Mouse (Mus musculus): Measurements from ENCODE around the gene Col8a2. TPM values are rescaled to one million over a fixed set of nuclear protein-coding genes. Genes with fewer than 3 reads are reported as not detected.

Gene Col8a2
- polyA plus RNA-seq, 1 experiment = not detected

- H3K4me1 ChIP-seq (ENCODE audit: control insufficient read depth) = no peaks in the 10 kb centered on the region
- no peak overlapping the region for H3K4me3 ChIP-seq (replicated peaks)
- 0 out of 2 replicates have a peak, but pooled peaks cover 1% of the 10 kb centered on the region for H3K27me3 ChIP-seq (ENCODE audit: control insufficient read depth)
- no peaks in the 10 kb centered on the region for H3K36me3 ChIP-seq (ENCODE audit: control insufficient read depth)
- no peaks in the 10 kb centered on the region for H3K9me3 ChIP-seq (ENCODE audit: control insufficient read depth, low read length)
- no peak for TF ChIP-seq TAL1 (IDR thresholded peaks at IDR 0.05; ENCODE audit: low read length)
- TF ChIP-seq GATA1 (IDR thresholded peaks at IDR 0.05; ENCODE audit: low read length) = no peak
These were observed 45.8 kb downstream of the Col8a2 start for GRCm38 (mm10) chr4:126332358-126332757.

- Histone ChIP-seq H3K4me3 (replicated peaks) (no peak overlapping the region), H3K27me3 (ENCODE audit: control insufficient read depth) (no peaks in the 10 kb centered on the region), H3K36me3 (ENCODE audit: control insufficient read depth) (no peaks in the 10 kb centered on the region), H3K9me3 (ENCODE audit: control insufficient read depth, low read length) (no peaks in the 10 kb centered on the region), H3K4me1 (ENCODE audit: control insufficient read depth) (no peaks in the 10 kb centered on the region)
- no peak for TF ChIP-seq TAL1 (IDR thresholded peaks at IDR 0.05; ENCODE audit: low read length)
- no peak for TF ChIP-seq GATA1 (IDR thresholded peaks at IDR 0.05; ENCODE audit: low read length)
These were observed 52.9 kb downstream of the Col8a2 start for GRCm38 (mm10) chr4:126339461-126339860.

- TF ChIP-seq TAL1 (IDR thresholded peaks at IDR 0.05; ENCODE audit: low read length) = no peak
- no peak for TF ChIP-seq GATA1 (IDR thresholded peaks at IDR 0.05; ENCODE audit: low read length)
- Histone ChIP-seq H3K4me1 (ENCODE audit: control insufficient read depth) (no peaks in the 10 kb centered on the region), H3K27me3 (ENCODE audit: control insufficient read depth) (no peaks in the 10 kb centered on the region), H3K9me3 (ENCODE audit: control insufficient read depth, low read length) (no peaks in the 10 kb centered on the region), H3K4me3 (replicated peaks) (no peak overlapping the region), H3K36me3 (ENCODE audit: control insufficient read depth) (peaks cover 16% of the 10 kb centered on the region)
These were observed 56.9 kb downstream of the Col8a2 start for GRCm38 (mm10) chr4:126343451-126343850.

GRCm38 (mm10) chr4:126360069-126360468 is 73.5 kb downstream of the Col8a2 start:
- Histone ChIP-seq H3K9me3 (ENCODE audit: control insufficient read depth, low read length) (no peaks in the 10 kb centered on the region), H3K4me1 (ENCODE audit: control insufficient read depth) (no peaks in the 10 kb centered on the region), H3K36me3 (ENCODE audit: control insufficient read depth) (peaks cover 16% of the 10 kb centered on the region), H3K4me3 (replicated peaks) (no peak overlapping the region), H3K27me3 (ENCODE audit: control insufficient read depth) (no peaks in the 10 kb centered on the region)
- no peak for TF ChIP-seq TAL1 (IDR thresholded peaks at IDR 0.05; ENCODE audit: low read length)
- no peak for TF ChIP-seq GATA1 (IDR thresholded peaks at IDR 0.05; ENCODE audit: low read length)

Other genes with a start within 250 kb of the Col8a2 start
- gene Mrps15, start 239.9 kb upstream of the Col8a2 start, polyA plus RNA-seq (2012) = 12.6 and 15.9 TPM in 2 replicates
- 0.02 TPM in 1 of 2 replicates, not detected in the other for gene Oscp1, start 228.2 kb upstream of the Col8a2 start, polyA plus RNA-seq (2012)
- 0.74 and 0.84 TPM in 2 replicates for gene Lsm10, start 190.2 kb upstream of the Col8a2 start, polyA plus RNA-seq (2012)
- 4.2 and 4.6 TPM in 2 replicates for gene Stk40, start 182.8 kb upstream of the Col8a2 start, polyA plus RNA-seq (2012)
- 0.20 and 0.22 TPM in 2 replicates for gene Eva1b, start 139.0 kb upstream of the Col8a2 start, polyA plus RNA-seq (2012)
- gene Sh3d21, start 123.3 kb upstream of the Col8a2 start, polyA plus RNA-seq (2012) = 0.03 and 0.05 TPM in 2 replicates
- 12.8 and 15.5 TPM in 2 replicates for gene Thrap3, start 84.0 kb upstream of the Col8a2 start, polyA plus RNA-seq (2012)
- 2.5 and 2.9 TPM in 2 replicates for gene Map7d1, start 30.4 kb upstream of the Col8a2 start, polyA plus RNA-seq (2012)
- 1.3 and 2.0 TPM in 2 replicates for gene Trappc3, start 24.5 kb upstream of the Col8a2 start, polyA plus RNA-seq (2012)
- 2.0 and 2.1 TPM in 2 replicates for gene Adprhl2, start 34.9 kb downstream of the Col8a2 start, polyA plus RNA-seq (2012)
- not detected in 2 replicates for gene Tekt2, start 38.9 kb downstream of the Col8a2 start, polyA plus RNA-seq (2012)
- 0.14 and 0.27 TPM in 2 replicates for gene Ago3, start 142.8 kb downstream of the Col8a2 start, polyA plus RNA-seq (2012)
- 0.05 and 0.09 TPM in 2 replicates for gene Ago1, start 181.8 kb downstream of the Col8a2 start, polyA plus RNA-seq (2012)
- not detected in 2 replicates for gene Ago4, start 246.7 kb downstream of the Col8a2 start, polyA plus RNA-seq (2012)